Mouse (Mus musculus) right cerebral cortex, postnatal 4 days (tissue): Measurements from ENCODE around the gene Nkx2-5.

ENCODE experiments used
- DNase-seq: peaks from one replicate; pipeline ENCODE4 v3.0.0-alpha.2; 2022

Nkx2-5 gene

DNA sequence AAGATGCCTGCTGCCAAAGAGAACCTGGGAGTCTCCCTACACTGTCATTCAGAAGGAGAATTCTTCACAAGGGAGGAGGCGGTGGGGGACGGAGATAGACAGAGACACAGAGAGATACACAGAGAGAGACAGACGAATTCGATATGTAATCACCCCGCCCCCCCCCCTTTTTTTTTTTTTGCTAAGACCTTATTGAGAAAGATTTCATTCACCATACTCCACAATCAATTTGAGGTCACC is at the start of gene Nkx2-5:
TSS of gene Nkx2-5 (minus strand) at position 101 of the 240 bp plus-strand sequence.
- DNase-seq = no peak

- DNase-seq = no peak
These were observed 49.5 kb upstream of the Nkx2-5 start for GRCm38 (mm10) chr17:26894342-26894741.

- no peak for DNase-seq
These were observed 48.7 kb upstream of the Nkx2-5 start for GRCm38 (mm10) chr17:26893492-26893891.

- DNase-seq = no peak
These were observed 48.0 kb upstream of the Nkx2-5 start for GRCm38 (mm10) chr17:26892635-26893375.

GRCm38 (mm10) chr17:26887926-26888325 is 43.1 kb upstream of the Nkx2-5 start:
- no peak for DNase-seq

- peak; percentile 86 for DNase-seq
These were observed 41.4 kb upstream of the Nkx2-5 start for GRCm38 (mm10) chr17:26886047-26886749.

DNA sequence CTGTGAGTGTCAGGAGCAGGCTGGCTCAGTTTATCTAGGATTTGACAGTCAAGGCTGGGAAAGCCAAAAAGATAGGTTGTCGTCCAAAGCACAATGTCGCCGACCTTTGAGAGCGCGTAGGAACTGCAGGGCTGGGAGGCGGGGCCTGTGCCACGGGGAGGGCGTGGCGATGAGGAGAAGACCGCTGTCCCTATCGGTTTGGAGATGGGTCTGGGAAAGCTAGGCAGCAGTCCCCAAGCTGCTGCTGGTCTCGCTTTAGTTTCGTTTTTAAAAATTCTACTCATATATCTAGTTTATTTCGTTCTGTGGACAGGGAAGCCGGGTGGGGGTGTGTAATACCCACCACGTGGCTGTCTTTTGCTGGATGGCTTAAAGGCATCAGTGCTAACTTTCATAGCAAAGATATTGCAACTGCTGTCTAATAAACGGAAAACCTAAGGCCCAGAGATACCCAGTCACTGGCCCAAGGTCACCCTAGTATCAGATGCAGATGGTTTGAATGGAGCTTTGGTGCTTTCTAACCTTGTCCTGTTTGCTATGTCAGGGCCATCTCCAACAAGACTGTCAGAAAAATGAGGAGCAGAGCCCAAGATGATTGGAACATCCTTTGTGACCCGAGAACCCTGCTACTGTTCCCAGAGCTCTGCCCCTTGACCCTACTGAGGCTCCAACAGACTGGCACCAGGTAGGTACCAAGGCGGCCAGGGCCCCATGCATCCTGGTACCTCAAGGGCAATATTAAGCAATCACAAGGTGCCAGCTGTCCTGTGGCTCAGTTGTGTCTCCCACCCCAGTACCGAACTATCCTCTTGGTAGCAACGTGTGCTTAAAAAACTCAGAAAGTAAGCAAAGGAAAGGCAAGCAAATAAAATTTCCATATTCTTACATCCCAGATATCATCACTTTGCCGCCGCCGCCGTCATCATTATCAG is 40.5 kb upstream of the Nkx2-5 start:
- peak; percentile 73 for DNase-seq

DNA sequence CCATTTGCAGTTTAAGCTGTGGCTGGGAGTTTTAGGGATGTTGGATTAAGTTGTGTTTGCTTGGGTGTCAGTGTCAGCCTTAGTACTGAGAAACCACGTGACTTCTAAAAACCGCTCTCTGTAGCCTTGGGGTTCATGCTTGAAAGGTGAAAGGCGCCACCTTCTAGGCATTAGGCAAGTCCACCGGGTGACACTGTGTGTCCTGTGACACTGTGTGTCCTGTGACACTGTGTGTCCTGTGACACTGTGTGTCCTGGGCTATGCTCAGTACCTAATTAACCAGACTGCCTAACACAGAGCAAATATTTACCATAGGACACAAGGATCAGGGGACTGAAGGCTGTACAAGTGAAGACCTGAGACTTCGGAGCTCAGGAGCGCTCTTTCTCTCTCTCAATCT is 38.8 kb upstream of the Nkx2-5 start:
- no peak for DNase-seq

DNA sequence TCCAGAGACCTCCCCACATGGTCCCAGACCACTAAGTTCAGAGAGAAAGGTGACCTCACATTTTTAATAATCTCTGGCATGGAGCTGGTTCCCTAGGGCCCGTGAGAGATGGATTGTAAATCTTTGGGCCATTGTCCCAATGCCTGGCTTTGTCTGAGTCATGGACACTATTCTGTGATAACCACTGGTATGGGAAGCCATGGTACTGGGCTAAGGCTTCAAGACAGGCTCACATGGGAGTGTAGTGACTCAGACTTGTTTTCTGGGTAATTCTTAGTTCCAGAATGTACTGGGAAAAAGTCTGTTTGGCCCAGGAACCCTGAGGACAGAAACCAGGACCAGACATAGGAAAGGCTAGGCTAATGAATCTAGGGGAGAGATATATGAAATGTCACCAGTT is 37.9 kb upstream of the Nkx2-5 start:
- DNase-seq = no peak

- DNase-seq = no peak
These were observed 34.4 kb upstream of the Nkx2-5 start for GRCm38 (mm10) chr17:26879235-26879634.

DNA sequence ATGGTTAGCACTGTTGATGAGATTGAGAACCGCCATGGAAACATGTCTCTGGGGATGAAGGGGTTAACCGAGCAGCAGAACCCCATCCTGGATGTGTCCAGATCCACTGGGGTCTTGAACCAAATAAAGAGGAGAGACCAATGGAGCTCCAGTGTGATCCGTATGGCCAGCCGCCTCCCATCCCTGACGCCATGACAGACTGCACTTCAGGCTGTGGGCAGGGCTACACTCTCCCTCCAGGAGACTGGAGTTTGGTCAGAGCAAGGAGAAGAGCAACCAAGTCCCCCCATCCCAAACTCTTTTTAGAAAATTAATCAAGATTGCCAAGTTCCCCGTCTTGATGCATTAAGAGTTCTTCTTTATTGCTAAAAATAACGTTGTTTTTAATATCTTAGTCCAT is 33.1 kb upstream of the Nkx2-5 start:
- DNase-seq = no peak

DNA sequence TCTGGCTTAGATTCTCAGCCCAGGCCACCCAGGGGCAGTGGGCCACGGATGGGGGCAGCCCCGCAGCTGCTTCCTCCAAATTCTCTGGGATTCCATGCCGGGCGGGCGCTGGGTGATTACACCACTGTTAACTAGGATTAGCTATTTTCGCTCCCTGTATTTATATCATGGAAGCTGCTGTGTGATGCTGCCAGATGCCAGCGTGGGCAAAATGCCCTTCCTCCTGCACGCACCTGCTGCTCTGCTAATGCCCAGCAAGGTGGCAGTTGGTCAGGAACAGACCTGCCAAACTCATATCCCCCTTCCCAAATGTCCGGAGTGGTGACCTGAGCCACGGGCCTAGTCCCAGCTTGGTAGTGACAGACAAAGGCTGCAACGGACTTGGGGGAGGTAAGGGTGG is 29.7 kb upstream of the Nkx2-5 start:
- DNase-seq = peak; percentile 11

DNA sequence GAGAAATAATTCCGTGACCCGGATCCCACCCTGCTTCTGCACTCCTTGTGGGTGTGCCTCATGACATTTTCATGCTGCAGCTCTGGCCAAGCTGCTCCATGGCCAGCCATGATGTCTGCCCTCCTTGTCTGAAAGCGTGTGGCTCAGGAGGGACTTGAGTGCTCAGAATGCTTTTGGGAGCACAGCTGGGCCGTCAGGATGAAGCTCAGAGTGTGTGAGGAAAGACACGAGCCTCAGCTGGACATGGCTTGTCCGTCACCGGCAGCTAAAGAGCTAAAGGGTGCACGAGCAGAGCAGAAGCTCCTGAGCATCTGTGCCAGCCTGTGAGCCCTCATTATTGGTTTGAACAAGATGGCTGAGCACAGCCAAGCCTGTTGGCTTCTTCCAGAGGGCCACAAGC is 28.7 kb upstream of the Nkx2-5 start:
- DNase-seq = no peak

- DNase-seq = no peak
These were observed 28.1 kb upstream of the Nkx2-5 start for GRCm38 (mm10) chr17:26872870-26873269.

DNA sequence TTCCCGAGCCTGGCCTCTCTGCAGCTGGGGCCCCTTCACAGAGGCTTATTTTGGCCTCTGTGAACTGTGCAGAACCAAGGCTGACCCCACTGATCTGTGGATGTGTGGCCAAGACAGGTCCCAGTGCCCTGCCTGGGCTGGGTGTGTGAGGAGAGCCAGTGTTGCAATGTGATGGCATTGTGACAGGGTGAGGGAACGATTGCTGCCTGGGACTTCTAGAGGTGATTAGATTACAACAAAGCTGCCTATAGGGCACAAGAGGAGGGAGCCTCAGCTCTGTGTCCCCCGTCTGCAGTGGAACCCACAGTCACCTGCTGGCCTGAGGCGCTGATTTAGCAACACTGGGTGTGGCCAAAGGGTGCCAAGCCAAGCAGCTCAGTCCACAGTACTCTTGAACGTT is 23.9 kb upstream of the Nkx2-5 start:
- DNase-seq = no peak

DNA sequence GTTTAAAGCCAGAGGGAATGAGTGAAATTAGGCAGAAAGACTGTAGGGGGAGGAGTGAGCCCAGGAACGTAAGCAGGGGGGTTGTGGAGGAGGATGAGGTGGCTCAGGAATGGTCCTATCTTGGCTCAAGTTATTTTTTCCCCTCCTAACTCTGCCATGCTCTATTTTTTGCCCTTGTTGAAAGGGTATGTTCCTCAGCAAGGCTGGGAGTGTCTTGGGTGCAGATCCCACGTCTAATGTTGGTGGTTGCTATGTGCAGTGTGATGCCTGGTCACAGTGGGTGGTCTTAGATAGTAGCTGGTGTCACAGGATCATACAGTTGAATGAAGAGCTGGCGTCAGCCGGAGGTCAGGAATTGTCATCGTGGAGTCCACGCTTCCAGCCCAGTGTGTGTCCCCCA is 20.3 kb upstream of the Nkx2-5 start:
- no peak for DNase-seq

DNA sequence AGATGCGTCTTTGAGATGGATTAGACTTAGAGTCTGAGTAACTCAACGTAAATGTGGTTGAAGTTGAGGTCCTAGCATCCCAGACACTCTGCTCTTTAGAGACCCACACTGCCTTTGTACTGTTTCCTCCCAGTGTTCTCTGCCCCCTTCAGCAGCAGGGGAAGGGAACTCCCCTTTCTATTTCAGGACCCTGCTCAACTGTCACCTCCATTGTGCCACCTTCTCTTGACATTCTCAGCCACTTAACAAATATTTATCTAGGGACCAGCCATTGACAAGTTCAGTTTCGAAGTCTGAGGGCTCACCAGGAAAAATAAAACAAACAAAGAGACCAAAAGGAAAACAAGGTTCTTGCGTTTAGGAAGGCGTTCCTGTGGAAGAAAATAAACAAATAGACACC is 19.5 kb upstream of the Nkx2-5 start:
- DNase-seq = no peak

DNA sequence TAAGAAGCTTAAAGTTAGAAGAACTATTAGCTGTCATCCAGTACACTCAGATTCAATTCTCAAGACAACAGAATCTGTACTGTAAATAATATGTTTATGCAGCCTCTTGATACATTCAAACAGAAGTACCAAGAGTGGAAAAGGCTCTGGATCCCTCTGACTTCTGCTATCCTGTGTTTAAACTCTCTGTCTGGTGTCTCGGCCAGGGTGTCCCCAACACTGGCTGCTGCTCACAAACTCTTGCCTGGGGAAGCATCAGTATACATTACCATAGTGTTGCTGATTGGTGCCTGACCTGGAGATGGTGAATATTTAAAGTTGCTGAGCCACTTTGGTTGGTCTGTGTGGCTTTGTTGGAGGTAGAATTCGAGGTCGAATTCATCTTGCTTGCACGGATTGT is 17.0 kb upstream of the Nkx2-5 start:
- no peak for DNase-seq

- DNase-seq = no peak
These were observed 16.6 kb upstream of the Nkx2-5 start for GRCm38 (mm10) chr17:26861383-26861782.

- DNase-seq = no peak
These were observed 16.1 kb upstream of the Nkx2-5 start for GRCm38 (mm10) chr17:26860906-26861305.

DNA sequence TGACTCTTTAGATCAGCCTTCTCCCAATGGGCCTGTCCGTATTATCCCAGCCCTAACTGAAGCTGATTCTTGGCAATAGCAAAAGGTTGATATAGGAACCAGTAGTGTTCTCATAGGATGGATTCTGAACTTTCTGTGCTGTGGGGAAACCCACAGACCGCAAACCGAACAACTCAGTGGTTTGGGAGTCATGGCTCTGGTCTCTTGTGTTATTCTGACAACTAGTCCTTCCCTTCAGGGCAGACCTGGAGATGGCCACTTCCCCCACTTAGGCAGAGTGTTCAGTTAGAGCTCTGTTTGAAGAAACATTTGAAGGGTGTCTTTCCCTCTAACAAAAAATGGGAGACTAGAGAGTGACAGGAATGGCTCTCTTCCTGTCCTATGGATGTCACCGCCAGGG is 7.5 kb upstream of the Nkx2-5 start:
- DNase-seq = no peak

DNA sequence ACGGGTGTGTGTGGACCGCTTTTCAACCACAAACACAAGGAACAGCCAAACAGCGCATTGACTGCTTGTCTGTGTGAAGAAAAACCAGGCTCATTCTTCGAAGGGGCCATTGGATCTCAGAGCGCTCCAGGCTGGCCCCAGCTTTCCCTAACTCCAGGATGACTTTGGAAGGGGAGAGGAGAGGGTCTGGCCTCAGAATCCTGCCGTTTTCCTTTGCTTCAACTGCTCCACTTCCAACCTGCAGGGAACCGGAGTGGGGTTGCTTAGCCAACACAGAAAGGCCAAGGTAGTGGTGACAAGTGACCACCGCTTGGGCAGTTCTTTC is 6.3 kb upstream of the Nkx2-5 start:
- DNase-seq = no peak

DNA sequence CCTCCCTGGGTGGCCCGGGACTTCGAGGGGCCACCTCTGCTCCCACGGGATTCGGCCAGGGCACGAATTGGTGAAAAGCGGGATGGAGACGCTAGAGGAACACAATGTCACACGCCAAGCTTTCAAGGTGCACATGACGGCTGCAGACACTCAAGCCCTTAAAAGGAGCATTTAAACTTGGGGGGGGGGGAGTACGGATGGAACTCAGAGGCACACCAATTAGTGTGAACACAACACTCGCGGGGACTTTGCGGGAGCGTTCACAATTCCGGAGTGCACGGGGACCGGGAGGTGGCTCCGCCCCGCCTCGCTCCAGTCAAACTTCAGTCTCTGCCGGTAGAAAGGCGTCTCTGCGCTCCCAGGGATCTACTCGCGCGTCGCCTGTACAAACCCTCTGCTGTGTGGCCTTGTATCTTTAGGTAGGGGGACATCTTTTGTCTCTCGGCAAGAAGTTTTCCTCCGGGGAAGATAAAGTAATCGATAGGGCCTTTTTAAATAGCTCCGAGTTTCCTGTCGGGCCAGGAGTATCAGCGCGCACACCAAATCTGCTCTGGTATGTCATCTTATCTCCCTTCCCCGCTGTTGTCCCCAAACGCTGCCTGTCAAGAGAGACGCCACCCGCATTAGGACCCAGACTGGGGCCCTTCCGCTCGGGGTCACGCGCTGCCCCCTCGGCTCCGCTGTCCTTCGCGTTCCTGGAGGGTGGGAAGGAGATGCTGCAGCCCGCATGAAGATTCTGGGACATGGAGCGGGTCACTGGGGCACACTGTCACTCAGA is 5.7 kb upstream of the Nkx2-5 start:
- no peak for DNase-seq
